Mouse (Mus musculus): ENCODE measurements around the gene Arhgap21.

Arhgap21 gene

GRCm38 (mm10) chr2:20968441-20969200 is at the start of gene Arhgap21:
TSS of gene Arhgap21 (minus strand) at chr2:20968881.
- peak; percentile 81 for DNase-seq (ENCODE audit: low spot score)

GRCm38 (mm10) chr2:21016589-21016988 is 47.9 kb upstream of the Arhgap21 start:
- DNase-seq (ENCODE audit: low spot score), result no peak

GRCm38 (mm10) chr2:21010806-21011397 is 42.2 kb upstream of the Arhgap21 start:
- DNase-seq (ENCODE audit: low spot score), result no peak

DNA sequence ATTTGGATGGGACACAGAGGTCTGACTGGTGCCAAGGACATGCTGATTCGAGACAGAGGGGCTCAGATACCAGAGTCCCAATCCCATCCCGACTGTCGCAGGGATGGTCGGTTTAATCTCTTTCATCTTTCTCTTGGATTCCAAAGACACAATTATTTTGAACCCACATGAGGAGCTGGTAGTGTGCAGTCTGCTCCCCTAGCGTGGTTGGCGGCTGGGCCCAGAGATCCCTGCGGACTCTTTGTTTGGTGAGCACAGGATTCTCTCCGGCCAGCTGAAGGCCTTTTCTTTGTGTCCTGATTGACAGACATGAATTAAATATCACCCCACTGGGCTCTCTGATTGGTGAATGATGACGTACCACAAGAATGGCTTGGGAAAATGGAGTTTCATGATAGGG is 41.5 kb upstream of the Arhgap21 start:
- DNase-seq (ENCODE audit: low spot score), result no peak

- no peak for DNase-seq (ENCODE audit: low spot score)
These were observed 40.8 kb upstream of the Arhgap21 start for GRCm38 (mm10) chr2:21009258-21010140.

DNA sequence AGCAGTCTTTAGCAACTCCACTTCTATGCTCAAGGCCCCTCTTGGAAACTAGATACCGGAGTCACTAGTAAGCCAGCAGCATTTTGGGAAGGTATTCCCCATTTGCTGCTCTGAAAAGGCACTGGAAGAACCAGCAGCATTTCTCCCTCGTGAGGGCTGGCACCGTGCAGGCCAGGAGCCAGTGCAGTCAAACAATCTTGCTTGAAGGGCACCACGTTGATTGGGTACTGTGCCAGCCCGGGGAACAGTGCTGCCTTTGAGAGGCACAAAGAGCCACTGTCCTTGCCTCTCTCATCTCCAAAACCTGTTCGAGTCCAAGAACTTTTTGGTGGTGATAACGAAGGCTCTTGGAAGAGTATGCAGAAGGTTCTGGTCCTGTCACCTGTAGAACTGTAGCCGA is 33.9 kb upstream of the Arhgap21 start:
- no peak for DNase-seq (ENCODE audit: low spot score)

DNA sequence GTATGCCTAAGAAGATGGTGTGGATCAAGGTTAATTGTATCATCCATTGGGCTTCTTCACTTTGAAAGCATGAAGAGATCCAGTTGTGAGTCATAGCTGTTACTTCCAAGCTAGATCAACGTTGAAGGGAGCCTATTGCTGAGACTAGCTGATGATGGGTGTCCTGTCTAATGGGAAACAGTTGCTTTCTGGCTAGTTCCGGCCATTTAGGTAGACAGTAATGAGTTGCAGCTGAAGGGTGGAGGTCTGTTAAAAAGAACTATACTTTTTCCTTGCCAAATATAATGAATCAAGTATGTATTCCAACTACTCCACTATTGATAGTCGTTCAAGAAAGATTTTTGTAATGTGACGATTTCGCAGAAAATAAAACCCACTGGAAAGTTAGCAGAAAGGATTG is 32.5 kb upstream of the Arhgap21 start:
- no peak for DNase-seq (ENCODE audit: low spot score)

GRCm38 (mm10) chr2:20995547-20995946 is 26.9 kb upstream of the Arhgap21 start:
- DNase-seq (ENCODE audit: low spot score), result no peak

DNA sequence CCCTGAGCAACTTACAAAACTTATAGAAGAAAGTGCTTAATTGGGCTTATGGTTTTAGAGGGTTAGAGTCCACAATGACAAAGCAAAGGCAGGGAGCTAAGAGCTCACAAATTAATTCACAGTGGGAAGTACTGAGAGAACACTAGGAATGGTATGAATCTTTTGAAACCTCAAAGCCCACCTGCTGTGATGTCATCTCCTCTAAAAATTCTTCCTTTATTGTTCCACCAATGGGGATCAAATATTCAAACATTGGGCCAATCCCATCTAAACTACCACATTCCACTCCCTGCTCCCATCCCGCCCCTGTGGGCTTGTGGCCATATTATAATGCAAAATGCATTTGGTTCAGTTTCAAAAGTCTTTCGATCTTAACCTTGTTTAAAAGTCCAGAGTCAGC is 22.8 kb upstream of the Arhgap21 start:
- no peak for DNase-seq (ENCODE audit: low spot score)

DNA sequence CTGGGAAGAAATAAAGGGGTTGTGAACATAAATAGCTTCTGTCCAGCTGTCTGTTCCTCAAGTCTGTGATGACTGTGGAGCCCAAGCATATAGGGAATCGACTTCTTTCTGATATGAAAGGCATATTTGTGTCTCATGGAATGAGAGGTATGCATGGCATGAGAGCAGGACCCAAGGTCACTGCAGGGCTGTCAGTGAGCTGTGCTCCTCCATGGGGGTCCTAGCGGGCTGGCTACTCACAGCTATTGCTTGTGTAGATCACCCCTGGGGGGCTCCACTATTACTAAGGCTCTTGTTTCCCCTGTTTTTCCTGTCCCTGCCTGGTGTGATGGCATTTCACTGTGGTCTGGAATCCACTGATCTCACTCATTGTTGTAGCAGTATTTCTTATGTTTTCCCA is 22.2 kb upstream of the Arhgap21 start:
- DNase-seq (ENCODE audit: low spot score), result no peak

DNA sequence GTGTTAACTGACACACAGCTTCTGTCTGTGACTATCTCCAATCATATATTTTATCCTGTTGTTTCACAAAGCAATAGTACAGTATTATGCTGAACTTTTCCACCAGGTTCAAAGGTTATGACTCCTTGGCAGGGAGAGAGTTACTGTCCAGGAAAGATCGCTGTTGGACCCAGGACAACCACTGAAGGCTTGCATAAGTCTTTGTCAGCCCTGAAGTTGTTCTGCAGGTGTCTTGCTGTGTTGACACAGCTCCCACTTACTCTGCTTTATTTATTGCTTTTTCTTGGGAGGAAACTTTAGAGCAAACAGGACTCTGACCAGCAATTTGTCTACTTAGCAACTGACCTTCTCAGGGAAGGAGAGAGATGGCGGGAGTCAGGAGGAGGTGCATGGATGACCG is 21.4 kb upstream of the Arhgap21 start:
- no peak for DNase-seq (ENCODE audit: low spot score)

DNA sequence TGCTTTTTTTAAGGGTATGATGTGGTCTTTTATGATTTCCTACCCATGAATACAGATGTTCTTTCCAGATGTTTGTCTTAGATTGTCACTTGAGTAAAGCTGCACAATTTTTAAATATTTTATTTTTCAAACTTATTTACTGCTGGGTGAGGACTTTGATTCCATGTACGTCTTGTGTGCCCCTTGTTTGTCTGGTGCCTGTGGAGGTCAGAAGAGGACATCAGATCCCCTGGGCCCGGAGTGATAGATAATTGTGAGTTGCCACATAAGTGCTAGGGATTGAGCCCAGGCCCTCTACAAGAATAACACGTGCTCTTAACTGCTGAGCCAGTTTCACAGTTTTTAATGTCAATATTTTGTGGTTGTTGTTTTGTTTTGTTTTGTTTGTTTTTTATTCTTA is 19.1 kb upstream of the Arhgap21 start:
- DNase-seq (ENCODE audit: low spot score), result no peak

DNA sequence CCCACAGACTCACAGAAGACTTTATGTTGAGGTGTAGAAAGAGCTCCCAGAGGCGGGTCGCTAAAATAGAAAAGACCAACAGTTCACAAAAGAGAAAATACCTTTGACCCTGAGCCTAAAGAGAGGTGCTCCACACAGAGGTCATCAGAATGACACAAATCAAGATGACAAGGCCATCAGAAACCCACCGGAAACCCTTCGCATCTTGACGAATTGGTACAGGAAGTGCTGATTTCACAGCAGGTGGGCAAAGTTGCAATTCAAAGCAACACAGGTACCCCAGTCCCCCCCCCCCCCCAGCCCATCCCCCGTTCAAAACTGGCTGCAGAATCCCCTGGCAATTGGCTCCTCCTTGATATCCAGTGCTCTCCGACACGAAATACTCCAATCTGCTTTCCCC is 10.0 kb upstream of the Arhgap21 start:
- DNase-seq (ENCODE audit: low spot score), result no peak

DNA sequence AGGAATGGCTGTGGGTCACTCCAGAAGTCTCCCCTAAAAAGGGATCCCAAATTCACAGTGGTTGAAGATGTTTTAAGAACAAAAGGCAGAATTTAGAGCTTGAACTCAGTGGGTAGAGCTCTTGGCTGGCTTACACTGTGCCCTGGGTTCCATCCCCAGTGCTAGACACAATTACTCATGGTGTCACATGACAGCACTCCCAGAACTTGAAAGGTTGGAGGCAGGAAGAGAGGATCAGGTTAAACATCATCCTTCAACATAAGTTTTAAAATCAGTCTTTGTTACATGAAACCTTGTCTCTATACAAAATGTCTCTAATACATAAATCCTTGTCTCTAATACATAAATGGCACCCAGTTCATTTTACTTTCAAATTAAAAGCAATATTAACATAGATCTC is 8.4 kb upstream of the Arhgap21 start:
- DNase-seq (ENCODE audit: low spot score), result no peak

GRCm38 (mm10) chr2:20973513-20973912 is 4.8 kb upstream of the Arhgap21 start:
- DNase-seq (ENCODE audit: low spot score), result no peak

GRCm38 (mm10) chr2:20972180-20972579 is 3.5 kb upstream of the Arhgap21 start:
- DNase-seq (ENCODE audit: low spot score), result no peak

GRCm38 (mm10) chr2:20971628-20972027 is 2.9 kb upstream of the Arhgap21 start:
- no peak for DNase-seq (ENCODE audit: low spot score)

DNA sequence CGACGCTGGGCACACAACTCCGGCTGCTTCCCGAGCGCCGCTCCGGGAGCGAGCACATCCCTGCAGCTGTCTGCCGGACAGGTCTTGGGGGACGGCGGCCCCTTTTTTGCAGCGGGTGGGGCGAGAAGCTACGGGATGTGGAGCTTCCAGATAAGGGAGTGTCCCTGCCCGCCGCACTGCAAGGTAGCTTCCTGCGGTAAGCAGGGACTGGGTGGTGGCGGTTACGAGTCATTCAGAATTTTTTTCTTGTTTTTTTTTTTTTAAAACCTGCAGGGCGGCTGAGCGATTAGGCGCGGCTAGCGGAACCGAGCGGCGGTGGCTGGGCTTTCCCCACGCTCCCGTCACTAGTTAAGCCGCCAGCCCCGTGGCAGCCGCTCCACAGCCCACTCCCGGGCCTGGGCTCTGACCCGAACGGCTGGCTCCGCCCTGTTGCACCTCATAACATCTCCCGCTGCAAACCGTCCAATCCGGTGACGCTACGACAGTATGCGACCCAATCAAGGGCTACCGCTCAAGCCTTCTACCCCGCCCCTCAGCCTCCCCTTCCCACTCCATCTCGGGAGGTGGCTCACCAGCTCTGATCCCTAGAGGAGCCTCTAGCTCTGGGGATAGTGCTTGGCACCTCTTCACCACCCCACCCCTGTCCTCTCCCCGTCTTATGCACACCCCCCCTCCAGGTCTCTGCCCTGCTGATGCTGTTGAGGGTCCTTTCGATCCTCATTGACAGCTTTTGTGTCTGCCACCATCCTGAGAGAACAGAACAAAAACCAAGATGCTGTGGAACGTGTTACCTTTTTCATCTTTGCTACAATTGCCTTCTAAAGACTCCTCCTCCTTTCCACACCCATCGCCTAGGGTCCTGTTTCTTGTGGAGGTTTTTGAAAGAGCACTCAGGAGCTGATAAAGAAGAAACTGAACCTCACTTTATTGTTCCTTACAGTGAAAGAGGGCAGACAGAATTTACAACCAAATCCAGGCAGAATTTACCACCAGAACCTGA is 820 bp upstream of the Arhgap21 start:
- DNase-seq (ENCODE audit: low spot score), result peak; percentile 92

GRCm38 (mm10) chr2:20967646-20968351 is 882 bp downstream of the Arhgap21 start:
- peak; percentile 28 for DNase-seq (ENCODE audit: low spot score)

DNA sequence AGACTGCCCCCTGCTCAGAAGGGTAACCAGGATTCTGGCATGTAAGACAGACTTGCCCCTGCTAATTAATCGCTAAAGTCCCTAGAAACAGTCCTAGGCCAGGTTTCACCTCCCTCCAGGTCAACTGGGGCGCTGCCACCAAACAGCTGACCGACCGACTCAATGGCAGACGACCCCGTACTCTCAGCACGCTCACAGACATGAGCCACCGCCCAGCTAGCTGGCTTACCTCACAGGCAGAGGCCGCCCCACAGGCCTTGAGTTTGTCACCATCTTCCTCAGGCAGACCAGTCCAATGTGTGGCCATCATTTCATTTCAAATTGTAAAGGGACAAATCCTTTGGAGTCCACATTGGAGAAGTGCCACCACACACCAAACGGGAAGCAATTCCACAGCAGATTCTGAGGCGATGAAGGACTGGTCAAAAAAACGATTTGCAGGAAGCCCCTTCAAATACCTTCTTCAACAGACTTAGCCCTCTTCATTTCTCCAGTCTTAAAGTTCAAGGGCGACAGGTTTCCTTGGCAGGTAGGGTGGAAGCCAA is 1.5 kb downstream of the Arhgap21 start:
- peak; percentile 37 for DNase-seq (ENCODE audit: low spot score)

All from ovary, postnatal 36 days (tissue).